Mouse (Mus musculus) liver, adult 2 months (tissue): ENCODE measurements around the gene Ell2. TPM values are rescaled to one million over a fixed set of nuclear protein-coding genes. Genes with fewer than 3 reads are reported as not detected.

Source experiments
- DNase-seq: peaks from one replicate; pipeline ENCODE4 v3.0.0-alpha.2; 2011; ENCODE audit warnings: low read depth, low spot score; ENCODE audit errors: extremely low read depth
- H3K27ac ChIP-seq: fragments of 200-500 bp; replicated peaks from 2 replicates; pipeline ENCODE4 v1.5.1; 2012; ENCODE audit warnings: low read depth, mild to moderate bottlenecking, control low read depth, inconsistent platforms, low read length; ENCODE audit not compliant: insufficient read depth
- H3K27me3 ChIP-seq: fragments of 200-500 bp; 2 replicates; pipeline ENCODE4 v1.6.1; 2012; ENCODE audit warnings: mild to moderate bottlenecking, moderate library complexity, low read length, inconsistent platforms; ENCODE audit not compliant: control insufficient read depth, insufficient read depth
- H3K36me3 ChIP-seq: fragments of 200-500 bp; 2 replicates; pipeline ENCODE4 v1.6.1; 2012; ENCODE audit warnings: low read length, inconsistent platforms; ENCODE audit not compliant: control insufficient read depth, insufficient read depth
- H3K4me1 ChIP-seq: fragments of 200-500 bp; 2 replicates; pipeline ENCODE4 v1.6.1; 2011; ENCODE audit warnings: low read length; ENCODE audit not compliant: control insufficient read depth, insufficient read depth
- H3K4me3 ChIP-seq: fragments of 200-500 bp; 2 replicates; pipeline ENCODE4 v1.5.1; 2011; ENCODE audit warnings: low read depth, mild to moderate bottlenecking, control low read depth, low read length, moderate library complexity; ENCODE audit not compliant: insufficient read depth
- H3K79me2 ChIP-seq: fragments of 200-500 bp; 2 replicates; pipeline ENCODE4 v1.6.1; 2012; ENCODE audit warnings: inconsistent platforms, mild to moderate bottlenecking, low read length, moderate library complexity; ENCODE audit not compliant: control insufficient read depth, insufficient read depth
- H3K9ac ChIP-seq: fragments of 200-500 bp; 2 replicates; pipeline ENCODE4 v1.6.1; 2012; ENCODE audit warnings: low read depth, mild to moderate bottlenecking, control low read depth, inconsistent platforms, low read length
- CTCF ChIP-seq: fragments of 200-500 bp; IDR thresholded peaks from 2 replicates; pipeline ENCODE4 v1.5.1; 2011; ENCODE audit warnings: low read depth, low read length, control low read depth
- POLR2A ChIP-seq: fragments of 200-500 bp; IDR thresholded peaks from 2 replicates; pipeline ENCODE4 v1.6.1; 2011; ENCODE audit warnings: low read length, control low read depth; ENCODE audit not compliant: insufficient read depth; ENCODE audit errors: extremely low read depth
- WGBS: fragments of 180-500 bp; shearing (Covaris S2); methylation state at CpG from one replicate; pipeline ENCODE4 v1.1.7; 2018; 5-methylcytosine and 5-hydroxymethylcytosine counted together
- polyA plus RNA-seq: library from polyadenylated mRNA; depleted of rRNA; stranded (reverse); fragments of >200 nt; gene quantifications from 2 replicates; pipeline ENCODE4 v1.2.3, GENCODE M21; 2012
- total RNA-seq: library from RNA; depleted of rRNA; stranded (reverse); fragments of >200 nt; gene quantifications from 2 replicates; pipeline ENCODE4 v1.2.3, GENCODE M21; 2014

The Ell2 gene
- total and polyA plus RNA-seq, 2 experiments = 8.6 to 48.2 TPM

GRCm38 (mm10) chr13:75765742-75766141 is 59.2 kb downstream of the Ell2 start:
- H3K9ac ChIP-seq = no peak overlapping the region
- no peak for TF ChIP-seq POLR2A
- TF ChIP-seq CTCF = no peak
- H3K79me2 ChIP-seq = no peaks in the 10 kb centered on the region; the same call in 1 of the 2 replicates
- no peak overlapping the region for H3K4me3 ChIP-seq
- no peaks in the 10 kb centered on the region for H3K27me3 ChIP-seq
- H3K27ac ChIP-seq = no peak overlapping the region
- no peak for DNase-seq
- 95% methylated on average over 1 of the region's 1 CpGs for WGBS
- H3K4me1 ChIP-seq = peaks cover 8% of the 10 kb centered on the region
- H3K36me3 ChIP-seq = peaks cover 74% of the 10 kb centered on the region

- no peak overlapping the region for H3K4me3 ChIP-seq
- no peaks in the 10 kb centered on the region; the same call in 1 of the 2 replicates for H3K79me2 ChIP-seq
- H3K9ac ChIP-seq = no peak overlapping the region
- TF ChIP-seq POLR2A = no peak
- TF ChIP-seq CTCF = no peak
- 91% methylated on average over 5 of the region's 5 CpGs for WGBS
- H3K27me3 ChIP-seq = no peaks in the 10 kb centered on the region
- peaks cover 6% of the 10 kb centered on the region for H3K4me1 ChIP-seq
- no peak for DNase-seq
- H3K27ac ChIP-seq = no peak overlapping the region
- H3K36me3 ChIP-seq = peaks cover 73% of the 10 kb centered on the region
Measured at GRCm38 (mm10) chr13:75766238-75766637, 59.7 kb downstream of the Ell2 start.

- H3K4me1 ChIP-seq = peaks cover 6% of the 10 kb centered on the region
- no peak overlapping the region for H3K9ac ChIP-seq
- H3K27ac ChIP-seq = no peak overlapping the region
- H3K79me2 ChIP-seq = no peaks in the 10 kb centered on the region; the same call in 1 of the 2 replicates
- no peak for DNase-seq
- WGBS = 91% methylated on average over 2 of the region's 2 CpGs
- no peaks in the 10 kb centered on the region for H3K27me3 ChIP-seq
- H3K36me3 ChIP-seq = peaks cover 73% of the 10 kb centered on the region
- H3K4me3 ChIP-seq = no peak overlapping the region
- no peak for TF ChIP-seq CTCF
- TF ChIP-seq POLR2A = no peak
Measured at GRCm38 (mm10) chr13:75766967-75767366, 60.4 kb downstream of the Ell2 start.

- no peak overlapping the region for H3K27ac ChIP-seq
- no peak for DNase-seq
- H3K36me3 ChIP-seq = peaks cover 74% of the 10 kb centered on the region
- TF ChIP-seq POLR2A (no peak), CTCF (no peak)
- H3K4me3 ChIP-seq = no peak overlapping the region
- H3K79me2 ChIP-seq = no peaks in the 10 kb centered on the region; the same call in 1 of the 2 replicates
- 98% methylated on average over 2 of the region's 2 CpGs for whole genome bisulfite sequencing
- H3K4me1 ChIP-seq = no peaks in the 10 kb centered on the region
- no peak overlapping the region for H3K9ac ChIP-seq
- no peaks in the 10 kb centered on the region for H3K27me3 ChIP-seq
Measured at GRCm38 (mm10) chr13:75770744-75771143, 64.2 kb downstream of the Ell2 start.

- TF ChIP-seq POLR2A (no peak), CTCF (no peak)
- Histone ChIP-seq H3K9ac (no peak overlapping the region), H3K36me3 (peaks cover 73% of the 10 kb centered on the region), H3K4me1 (no peaks in the 10 kb centered on the region), H3K4me3 (no peak overlapping the region), H3K79me2 (no peaks in the 10 kb centered on the region; the same call in 1 of the 2 replicates), H3K27me3 (no peaks in the 10 kb centered on the region), H3K27ac (no peak overlapping the region)
- DNase-seq = no peak
- WGBS = 78% methylated on average over 4 of the region's 4 CpGs
Measured at GRCm38 (mm10) chr13:75771404-75771803, 64.8 kb downstream of the Ell2 start.

GRCm38 (mm10) chr13:75771984-75772730 is 65.6 kb downstream of the Ell2 start:
- Histone ChIP-seq H3K4me3 (no peak overlapping the region), H3K27me3 (no peaks in the 10 kb centered on the region), H3K9ac (no peak overlapping the region), H3K79me2 (no peaks in the 10 kb centered on the region; the same call in 1 of the 2 replicates), H3K27ac (no peak overlapping the region), H3K36me3 (peaks cover 72% of the 10 kb centered on the region), H3K4me1 (no peaks in the 10 kb centered on the region)
- TF ChIP-seq CTCF (no peak), POLR2A (no peak)
- DNase-seq = no peak
- WGBS = 70% methylated on average over 3 of the region's 3 CpGs
